Mouse (Mus musculus) neural tube, embryonic 13.5 days (tissue): ENCODE results near the gene Spsb3. TPM values are rescaled to one million over a fixed set of nuclear protein-coding genes. Genes with fewer than 3 reads are reported as not detected.

Source experiments
- ATAC-seq: fragments of 200-750 bp; cut with Nextera tagmentation; 2 replicates; pipeline ENCODE4 v1.8.0; 2017; ENCODE audit warnings: low read depth, mild to moderate bottlenecking, moderate TSS enrichment, moderate library complexity
- H3K27ac ChIP-seq: fragments of 300-500 bp; sonication (generic); replicated peaks from 2 replicates; pipeline ENCODE4 v1.5.1; 2015; ENCODE audit warnings: moderate library complexity, mild to moderate bottlenecking, inconsistent platforms
- H3K27me3 ChIP-seq: fragments of 300-500 bp; sonication (generic); 2 replicates; pipeline ENCODE4 v1.6.1; 2015; ENCODE audit warnings: mild to moderate bottlenecking, inconsistent platforms
- H3K36me3 ChIP-seq: fragments of 300-500 bp; sonication (generic); 2 replicates; pipeline ENCODE4 v1.6.1; 2015; ENCODE audit warnings: mild to moderate bottlenecking, inconsistent platforms
- H3K4me1 ChIP-seq: fragments of 300-500 bp; sonication (generic); replicated peaks from 2 replicates; pipeline ENCODE4 v1.6.1; 2015; ENCODE audit warnings: inconsistent platforms
- H3K4me2 ChIP-seq: fragments of 300-500 bp; sonication (generic); 2 replicates; pipeline ENCODE4 v1.6.1; 2015; ENCODE audit warnings: inconsistent platforms, mild to moderate bottlenecking, moderate library complexity
- H3K4me3 ChIP-seq: fragments of 300-500 bp; sonication (generic); 2 replicates; pipeline ENCODE4 v1.5.1; 2015; ENCODE audit warnings: mild to moderate bottlenecking, inconsistent platforms
- H3K9ac ChIP-seq: fragments of 300-500 bp; sonication (generic); 2 replicates; pipeline ENCODE4 v1.6.1; 2015; ENCODE audit warnings: moderate library complexity, mild to moderate bottlenecking, inconsistent platforms
- H3K9me3 ChIP-seq: fragments of 300-500 bp; sonication (generic); 2 replicates; pipeline ENCODE4 v1.6.1; 2016; ENCODE audit warnings: inconsistent platforms
- WGBS: fragments of 180-500 bp; shearing (Covaris S2); methylation state at CpG from one replicate; pipeline ENCODE4 v1.1.7; 2015; 5-methylcytosine and 5-hydroxymethylcytosine counted together
- polyA plus RNA-seq: library from polyadenylated mRNA; unstranded; fragments of >200 nt; fragmentation: Nextera tagmentation; extraction: Ambion mirVana; gene quantifications from 2 replicates; pipeline ENCODE4 v1.2.1, GENCODE M21; 2015

The Spsb3 gene
- 64.6 and 74.2 TPM in 2 replicates for polyA plus RNA-seq

- peak within 1 kb of the TSS; percentile 80 for H3K4me3 ChIP-seq
- peak within 1 kb of the TSS; percentile 88 for H3K4me2 ChIP-seq
- peaks cover 43% of the 10 kb centered on the region for H3K36me3 ChIP-seq
- peak within 1 kb of the TSS; percentile 84 for H3K9ac ChIP-seq
- H3K27me3 ChIP-seq = no peaks in the 10 kb centered on the region
- H3K4me1 ChIP-seq = peaks cover 33% of the 10 kb centered on the region
- peak within 1 kb of the TSS; percentile 77 for H3K27ac ChIP-seq
- peak; percentile 96 for ATAC-seq
- no peaks in the 10 kb centered on the region for H3K9me3 ChIP-seq
- WGBS = under 1% methylated on average over 69 of the region's 69 CpGs
These were observed at the start of gene Spsb3, which contains the start of gene Nubp2 for GRCm38 (mm10) chr17:24886134-24886931. Gene Spsb3 (plus strand): TSS chr17:24886643. Gene Nubp2 (minus strand): TSS chr17:24886349.

- Histone ChIP-seq H3K4me2 (no peak within 1 kb of the TSS), H3K27ac (no peak within 1 kb of the TSS), H3K4me1 (no peaks in the 10 kb centered on the region), H3K27me3 (peaks cover 42% of the 10 kb centered on the region), H3K4me3 (no peak within 1 kb of the TSS), H3K9me3 (no peaks in the 10 kb centered on the region), H3K36me3 (no peaks in the 10 kb centered on the region), H3K9ac (no peak within 1 kb of the TSS)
- WGBS = 78% methylated on average over 8 of the region's 8 CpGs
- ATAC-seq = no peak
These were observed 46.6 kb upstream of the Spsb3 start, which contains the start of gene Hagh for GRCm38 (mm10) chr17:24839842-24840241. Gene Hagh (plus strand): TSS chr17:24840143.

DNA sequence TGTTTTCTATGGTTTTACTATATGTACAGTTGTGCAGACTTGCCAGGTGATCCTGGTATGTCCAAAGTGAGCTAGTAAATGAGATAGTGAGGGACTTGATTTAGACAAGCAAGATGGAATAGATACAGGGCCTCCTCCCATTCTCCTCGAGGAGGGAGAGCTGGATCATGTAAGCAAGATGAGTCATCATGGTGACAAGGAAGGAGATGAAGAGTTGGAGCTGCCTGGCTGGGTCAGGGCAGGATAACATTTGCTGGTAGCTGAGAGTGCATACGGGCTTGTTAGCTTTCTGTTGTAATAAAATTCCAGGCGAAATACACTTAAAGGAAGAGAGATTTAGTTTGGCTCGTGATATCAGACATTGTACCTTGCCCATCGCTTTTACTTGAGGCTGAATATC, 46.1 kb upstream of the Spsb3 start:
- no peaks in the 10 kb centered on the region for H3K9me3 ChIP-seq
- H3K36me3 ChIP-seq = no peaks in the 10 kb centered on the region
- H3K4me3 ChIP-seq = no peak overlapping the region
- peaks cover 45% of the 10 kb centered on the region for H3K27me3 ChIP-seq
- H3K4me1 ChIP-seq = no peaks in the 10 kb centered on the region
- no peak overlapping the region for H3K4me2 ChIP-seq
- ATAC-seq = no peak
- 56% methylated on average over 5 of the region's 5 CpGs for WGBS
- H3K9ac ChIP-seq = no peak overlapping the region
- H3K27ac ChIP-seq = no peak overlapping the region

- 55% methylated on average over 4 of the region's 4 CpGs for WGBS
- no peak overlapping the region for H3K4me3 ChIP-seq
- peaks cover 42% of the 10 kb centered on the region for H3K27me3 ChIP-seq
- H3K9me3 ChIP-seq = no peaks in the 10 kb centered on the region
- no peak overlapping the region for H3K4me2 ChIP-seq
- H3K36me3 ChIP-seq = no peaks in the 10 kb centered on the region
- H3K4me1 ChIP-seq = no peaks in the 10 kb centered on the region
- H3K9ac ChIP-seq = no peak overlapping the region
- H3K27ac ChIP-seq = no peak overlapping the region
- no peak for ATAC-seq
These were observed 45.3 kb upstream of the Spsb3 start for GRCm38 (mm10) chr17:24841133-24841532.

- H3K27me3 ChIP-seq = peaks cover 32% of the 10 kb centered on the region
- ATAC-seq = no peak
- H3K27ac ChIP-seq = no peak overlapping the region
- H3K9ac ChIP-seq = no peak overlapping the region
- H3K4me2 ChIP-seq = no peak overlapping the region
- H3K36me3 ChIP-seq = no peaks in the 10 kb centered on the region
- no peak overlapping the region for H3K4me3 ChIP-seq
- H3K9me3 ChIP-seq = no peaks in the 10 kb centered on the region
- 56% methylated on average over 2 of the region's 2 CpGs for WGBS
- H3K4me1 ChIP-seq = no peaks in the 10 kb centered on the region
These were observed 43.8 kb upstream of the Spsb3 start for GRCm38 (mm10) chr17:24842631-24843030.

DNA sequence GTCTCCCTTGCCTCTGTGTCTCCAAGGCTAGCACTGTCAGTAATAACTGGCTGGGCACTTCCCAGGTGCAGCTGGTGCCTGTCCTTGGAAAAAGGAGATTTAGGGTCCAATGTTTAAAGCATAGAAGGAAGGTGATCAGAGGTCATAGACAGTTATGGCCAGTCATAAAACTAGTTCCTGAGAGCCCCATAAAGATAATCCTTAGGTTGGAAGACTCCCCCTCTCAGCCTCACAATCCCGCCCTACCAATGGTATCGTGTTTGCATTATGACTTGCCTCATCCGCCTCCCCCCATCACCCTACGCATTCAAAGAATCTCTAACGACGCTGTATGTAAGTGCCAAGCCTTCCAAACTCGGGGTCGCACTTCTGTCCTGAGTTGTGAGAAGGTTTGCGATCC, 41.9 kb upstream of the Spsb3 start:
- WGBS = 40% methylated on average over 9 of the region's 9 CpGs
- Histone ChIP-seq H3K9me3 (no peaks in the 10 kb centered on the region), H3K9ac (no peak overlapping the region), H3K4me3 (no peak overlapping the region), H3K4me2 (no peak overlapping the region), H3K36me3 (no peaks in the 10 kb centered on the region), H3K4me1 (peaks cover 12% of the 10 kb centered on the region), H3K27me3 (peaks cover 28% of the 10 kb centered on the region), H3K27ac (no peak overlapping the region)
- ATAC-seq = no peak

- H3K9ac ChIP-seq = no peak overlapping the region
- H3K4me3 ChIP-seq = no peak overlapping the region
- H3K9me3 ChIP-seq = no peaks in the 10 kb centered on the region
- H3K4me2 ChIP-seq = no peak overlapping the region
- peaks cover 24% of the 10 kb centered on the region for H3K4me1 ChIP-seq
- H3K36me3 ChIP-seq = no peaks in the 10 kb centered on the region
- no peak overlapping the region for H3K27ac ChIP-seq
- ATAC-seq = no peak
- peaks cover 20% of the 10 kb centered on the region for H3K27me3 ChIP-seq
- 97% methylated on average over 1 of the region's 1 CpGs for whole genome bisulfite sequencing
These were observed 39.1 kb upstream of the Spsb3 start for GRCm38 (mm10) chr17:24847386-24847785.

GRCm38 (mm10) chr17:24848600-24849031, 37.8 kb upstream of the Spsb3 start:
- H3K4me3 ChIP-seq = peak overlapping the region; percentile 77; the same call in 1 of the 2 replicates

GRCm38 (mm10) chr17:24849733-24850064, 36.7 kb upstream of the Spsb3 start:
- Histone ChIP-seq H3K4me3 (peak overlapping the region; percentile 77), H3K9me3 (no peaks in the 10 kb centered on the region), H3K9ac (peak overlapping the region; percentile 81), H3K27me3 (peaks cover 14% of the 10 kb centered on the region), H3K27ac (peak overlapping the region; percentile 94), H3K4me1 (peaks cover 24% of the 10 kb centered on the region), H3K36me3 (peaks cover 21% of the 10 kb centered on the region), H3K4me2 (peak overlapping the region; percentile 89)
- ATAC-seq = peak; percentile 73
- WGBS = under 1% methylated on average over 21 of the region's 21 CpGs

More at GRCm38 (mm10) chr17:24848600-24849031, 37.8 kb upstream of the Spsb3 start:
- Histone ChIP-seq H3K27ac (no peak overlapping the region), H3K27me3 (peaks cover 20% of the 10 kb centered on the region), H3K9ac (no peak overlapping the region; the same call in 1 of the 2 replicates), H3K4me1 (peaks cover 24% of the 10 kb centered on the region), H3K9me3 (no peaks in the 10 kb centered on the region), H3K36me3 (peaks cover 10% of the 10 kb centered on the region), H3K4me2 (peak overlapping the region; percentile 89)
- no peak for ATAC-seq

DNA sequence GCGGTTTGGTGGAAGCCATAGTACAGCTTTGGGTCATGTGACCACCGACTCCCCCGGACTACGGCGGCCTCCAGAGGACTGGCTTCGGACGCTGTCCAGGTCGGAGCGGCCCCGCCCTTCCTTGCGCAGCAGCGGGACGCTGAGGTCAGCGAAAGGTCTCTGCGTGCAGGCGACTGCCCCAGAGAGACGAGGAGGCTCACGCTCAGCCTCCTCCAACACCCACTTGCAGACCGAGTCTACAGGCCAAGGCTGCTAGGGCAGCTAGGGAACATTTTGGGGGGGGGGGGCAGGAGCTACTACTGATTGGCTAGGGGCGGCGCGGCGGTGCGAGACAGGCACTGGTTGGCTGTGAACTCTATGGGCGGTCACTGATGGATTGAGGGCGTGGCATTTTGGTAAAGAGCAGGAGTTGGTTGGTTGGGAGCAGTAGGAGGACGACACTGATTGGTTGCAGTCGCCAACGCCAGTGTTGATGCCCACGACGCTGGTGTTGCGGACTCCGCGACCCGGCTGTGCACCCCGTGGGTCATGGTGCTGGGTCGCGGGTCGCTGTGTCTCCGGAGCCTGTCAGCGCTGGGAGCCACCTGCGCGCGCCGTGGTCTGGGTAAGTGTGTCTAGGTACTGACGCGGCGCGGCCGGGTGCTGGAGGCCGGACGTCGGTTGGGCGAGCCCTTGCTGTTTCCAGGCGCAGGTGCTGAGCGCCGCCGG, 36.2 kb upstream of the Spsb3 start, which contains the start of gene Fahd1:
Fahd1 (minus strand) TSS at position 300 of the 708 bp plus-strand sequence.
- no peaks in the 10 kb centered on the region for H3K9me3 ChIP-seq

GRCm38 (mm10) chr17:24850773-24851127, 35.7 kb upstream of the Spsb3 start:
- Histone ChIP-seq H3K4me1 (peaks cover 24% of the 10 kb centered on the region), H3K27ac (peak overlapping the region; percentile 67), H3K9me3 (no peaks in the 10 kb centered on the region), H3K4me2 (peak overlapping the region; percentile 72), H3K27me3 (peaks cover 8% of the 10 kb centered on the region), H3K36me3 (peaks cover 30% of the 10 kb centered on the region), H3K9ac (peak overlapping the region; percentile 81), H3K4me3 (peak overlapping the region; percentile 77)
- ATAC-seq = no peak
- WGBS = 2% methylated on average over 20 of the region's 20 CpGs

More for the DNA sequence above, 36.2 kb upstream of the Spsb3 start, which contains the start of gene Fahd1:
- Histone ChIP-seq H3K36me3 (peaks cover 26% of the 10 kb centered on the region), H3K4me2 (peak within 1 kb of the TSS; percentile 89), H3K4me3 (peak within 1 kb of the TSS; percentile 77), H3K27ac (peak within 1 kb of the TSS; percentile 94), H3K4me1 (peaks cover 24% of the 10 kb centered on the region), H3K27me3 (peaks cover 11% of the 10 kb centered on the region), H3K9ac (peak within 1 kb of the TSS; percentile 81)
- under 1% methylated on average over 58 of the region's 58 CpGs for WGBS
- peak; percentile 100 for ATAC-seq
